Mouse (Mus musculus) MEL (cell line): ENCODE measurements at regions not wholly inside any gene's neighbourhood (a gene's known extent, or its start where the extent isn't known, plus 50 kb on each side); places are given as distances from the start of the nearest gene placed in this dataset.

ENCODE experiments used
- DNase-seq: peaks from one replicate; pipeline ENCODE4 v3.0.0; 2011; ENCODE audit warnings: low read depth, low spot score
- H3K27ac ChIP-seq: 2 replicates; pipeline ENCODE4 v1.5.1; 2012; ENCODE audit warnings: low read depth, mild to moderate bottlenecking, control low read depth, low read length, moderate library complexity; ENCODE audit not compliant: control insufficient read depth
- H3K27me3 ChIP-seq, 2 experiments: fragments of 150-350 bp in 1 of 2; sonication (generic) in 1 of 2; 2 replicates each; pipeline ENCODE4 v1.6.1; 2012; ENCODE audit warnings: low read length in 2 of 2, mild to moderate bottlenecking in 2 of 2, improper control_type of control experiment in 1 of 2, moderate library complexity in 1 of 2; ENCODE audit not compliant: insufficient read depth in 2 of 2, control insufficient read depth in 1 of 2
- H3K36me3 ChIP-seq, 2 experiments: 2 replicates each; pipeline ENCODE4 v1.6.1; 2012 to 2014; ENCODE audit warnings: low read length in 2 of 2, improper control_type of control experiment in 1 of 2, inconsistent platforms in 1 of 2, mild to moderate bottlenecking in 1 of 2; ENCODE audit not compliant: insufficient read depth in 2 of 2, control insufficient read depth in 1 of 2
- H3K4me1 ChIP-seq, 2 experiments: fragments of 150-350 bp in 1 of 2; sonication (generic) in 1 of 2; 2 replicates each; pipeline ENCODE4 v1.6.1; 2012; ENCODE audit warnings: low read length in 2 of 2, improper control_type of control experiment in 1 of 2, mild to moderate bottlenecking in 1 of 2; ENCODE audit not compliant: insufficient read depth in 2 of 2, control insufficient read depth in 1 of 2
- H3K4me3 ChIP-seq, 2 experiments: fragments of 150-350 bp in 1 of 2; sonication (generic) in 1 of 2; 2 replicates each; pipeline ENCODE4 v1.5.1; 2012; ENCODE audit warnings: low read depth in 2 of 2, low read length in 2 of 2, mild to moderate bottlenecking in 2 of 2, moderate library complexity in 2 of 2, control low read depth in 1 of 2, improper control_type of control experiment in 1 of 2; ENCODE audit not compliant: control insufficient read depth in 1 of 2, insufficient read depth in 1 of 2
- H3K79me2 ChIP-seq: 2 replicates; pipeline ENCODE4 v1.6.1; 2012; ENCODE audit warnings: mild to moderate bottlenecking, low read length, moderate library complexity; ENCODE audit not compliant: control insufficient read depth, poor library complexity, insufficient read depth
- H3K9ac ChIP-seq: 2 replicates; pipeline ENCODE4 v1.6.1; 2012; ENCODE audit warnings: low read depth, mild to moderate bottlenecking, control low read depth, low read length, moderate library complexity; ENCODE audit not compliant: control insufficient read depth, poor library complexity, severe bottlenecking
- H3K9me3 ChIP-seq: fragments of 150-350 bp; sonication (generic); replicated peaks from 2 replicates; pipeline ENCODE4 v1.6.1; 2012; ENCODE audit warnings: mild to moderate bottlenecking, low read length, improper control_type of control experiment, moderate library complexity; ENCODE audit not compliant: insufficient read depth
- CHD1 ChIP-seq: IDR thresholded peaks from 2 replicates; pipeline ENCODE4 v1.6.1; 2012; ENCODE audit warnings: low read depth, mild to moderate bottlenecking, inconsistent platforms, low read length, improper control_type of control experiment
- CHD2 ChIP-seq: IDR thresholded peaks from 2 replicates; pipeline ENCODE4 v1.6.1; 2011; ENCODE audit warnings: low read length, improper control_type of control experiment
- CTCF ChIP-seq, 3 experiments: IDR thresholded peaks in 2 of 3; conservative IDR thresholded peaks in 1 of 3; 2 replicates each; pipeline ENCODE4 v1.5.1; 2011 to 2012; ENCODE audit warnings: low read length in 3 of 3, low read depth in 2 of 3, mild to moderate bottlenecking in 2 of 3, improper control_type of control experiment in 1 of 3, inconsistent platforms in 1 of 3, mixed read lengths in 1 of 3, moderate library complexity in 1 of 3; ENCODE audit not compliant: control insufficient read depth in 1 of 3, insufficient read depth in 1 of 3, poor library complexity in 1 of 3, severe bottlenecking in 1 of 3
- E2F4 ChIP-seq: IDR thresholded peaks from 2 replicates; pipeline ENCODE4 v1.6.1; 2011; ENCODE audit warnings: low read depth, low read length, improper control_type of control experiment, borderline replicate concordance
- ELF1 ChIP-seq: IDR thresholded peaks from 2 replicates; pipeline ENCODE4 v1.6.1; 2014; ENCODE audit warnings: low read depth, mild to moderate bottlenecking, inconsistent platforms, low read length, improper control_type of control experiment, moderate library complexity
- EP300 ChIP-seq, 2 experiments: IDR thresholded peaks; 2 replicates each; pipeline ENCODE4 v1.6.1; 2011; ENCODE audit warnings: improper control_type of control experiment in 2 of 2, low read length in 2 of 2, low read depth in 1 of 2, mild to moderate bottlenecking in 1 of 2
- HCFC1 ChIP-seq: IDR thresholded peaks from 2 replicates; pipeline ENCODE4 v1.6.1; 2012; ENCODE audit warnings: low read depth, mild to moderate bottlenecking, inconsistent platforms, low read length, improper control_type of control experiment, moderate library complexity
- JUND ChIP-seq: IDR thresholded peaks from 2 replicates; pipeline ENCODE4 v1.6.1; 2011; ENCODE audit warnings: low read depth, mild to moderate bottlenecking, improper control_type of control experiment, low read length
- KAT2A ChIP-seq: conservative IDR thresholded peaks from 2 replicates; pipeline ENCODE4 v1.6.1; 2012; ENCODE audit warnings: low read depth, low read length, improper control_type of control experiment, inconsistent platforms
- MAX ChIP-seq: IDR thresholded peaks from 2 replicates; pipeline ENCODE4 v1.6.1; 2011; ENCODE audit warnings: low read length, improper control_type of control experiment
- MEF2A ChIP-seq: IDR thresholded peaks from 2 replicates; pipeline ENCODE4 v1.6.1; 2014; ENCODE audit warnings: low read depth, mild to moderate bottlenecking, inconsistent platforms, low read length, improper control_type of control experiment; ENCODE audit not compliant: poor library complexity, insufficient replicate concordance, severe bottlenecking; ENCODE audit errors: extremely low read depth
- MYB ChIP-seq: IDR thresholded peaks from 2 replicates; pipeline ENCODE4 v1.6.1; 2011; ENCODE audit warnings: mild to moderate bottlenecking, low read depth, low read length, improper control_type of control experiment
- MYC ChIP-seq: IDR thresholded peaks from 2 replicates; pipeline ENCODE4 v1.6.1; 2011; ENCODE audit warnings: low read depth, mild to moderate bottlenecking, low read length, improper control_type of control experiment, moderate library complexity
- NELFE ChIP-seq: IDR thresholded peaks from 2 replicates; pipeline ENCODE4 v1.6.1; 2011; ENCODE audit warnings: low read depth, low read length, improper control_type of control experiment
- NRF1 ChIP-seq: IDR thresholded peaks from 2 replicates; pipeline ENCODE4 v1.6.1; 2014; ENCODE audit warnings: low read depth, mild to moderate bottlenecking, inconsistent platforms, low read length, improper control_type of control experiment, moderate library complexity; ENCODE audit not compliant: poor library complexity, insufficient read depth, severe bottlenecking
- POLR2AphosphoS2 ChIP-seq: IDR thresholded peaks from 2 replicates; pipeline ENCODE4 v1.6.1; 2011; ENCODE audit warnings: low read length, improper control_type of control experiment
- SIN3A ChIP-seq: IDR thresholded peaks from 2 replicates; pipeline ENCODE4 v1.6.1; 2012; ENCODE audit warnings: low read length, improper control_type of control experiment, inconsistent platforms
- USF1 ChIP-seq: IDR thresholded peaks from 2 replicates; pipeline ENCODE4 v1.6.1; 2014; ENCODE audit warnings: low read depth, mild to moderate bottlenecking, inconsistent platforms, low read length, improper control_type of control experiment, moderate library complexity
- ZKSCAN1 ChIP-seq: IDR thresholded peaks from 2 replicates; pipeline ENCODE4 v1.6.1; 2012; ENCODE audit warnings: low read depth, mild to moderate bottlenecking, inconsistent platforms, low read length, improper control_type of control experiment, moderate library complexity

DNA sequence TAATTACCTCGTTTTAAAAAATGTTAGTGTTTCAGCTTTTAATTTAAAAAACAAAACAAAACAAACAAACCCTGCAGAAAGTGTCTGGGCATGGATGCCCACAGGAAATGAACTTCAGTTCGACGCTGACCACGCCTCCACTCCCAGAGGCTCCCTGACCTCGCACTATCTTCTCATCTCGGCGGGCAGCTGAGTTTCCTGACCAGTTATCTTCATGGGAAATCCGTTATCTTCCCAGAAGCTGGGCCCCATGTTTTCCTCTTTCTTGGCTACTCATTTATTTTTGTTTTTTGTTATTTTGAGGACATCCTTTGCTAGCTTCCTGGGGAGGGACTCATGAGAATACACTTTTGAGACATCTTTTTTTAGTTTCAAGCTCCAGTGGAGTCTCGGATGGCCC, 147.6 kb upstream of the Rbms1 start:
- Histone ChIP-seq H3K4me1 (no peaks in the 10 kb centered on the region), H3K27me3 (no peaks in the 10 kb centered on the region), H3K9ac (no peak overlapping the region), H3K9me3 (no peaks in the 10 kb centered on the region), H3K79me2 (no peaks in the 10 kb centered on the region), H3K4me3 (no peak overlapping the region), H3K36me3 (no peaks in the 10 kb centered on the region), H3K27ac (no peak overlapping the region)
- no peak for DNase-seq
- no peak for TF ChIP-seq HCFC1
- no peak for TF ChIP-seq ELF1
- no peak for TF ChIP-seq E2F4
- TF ChIP-seq MAX = no peak
- TF ChIP-seq CHD1 = no peak
- no peak for TF ChIP-seq POLR2AphosphoS2
- TF ChIP-seq CTCF (IDR thresholded peaks at IDR 0.05 in 2 of 3, conservative IDR thresholded peaks at IDR 0.05 in 1 of 3; ENCODE audit: control insufficient read depth in 1 of 3, insufficient read depth in 1 of 3, low read depth in 2 of 3, low read length in 3 of 3, poor library complexity in 1 of 3, severe bottlenecking in 1 of 3) = no peak

DNA sequence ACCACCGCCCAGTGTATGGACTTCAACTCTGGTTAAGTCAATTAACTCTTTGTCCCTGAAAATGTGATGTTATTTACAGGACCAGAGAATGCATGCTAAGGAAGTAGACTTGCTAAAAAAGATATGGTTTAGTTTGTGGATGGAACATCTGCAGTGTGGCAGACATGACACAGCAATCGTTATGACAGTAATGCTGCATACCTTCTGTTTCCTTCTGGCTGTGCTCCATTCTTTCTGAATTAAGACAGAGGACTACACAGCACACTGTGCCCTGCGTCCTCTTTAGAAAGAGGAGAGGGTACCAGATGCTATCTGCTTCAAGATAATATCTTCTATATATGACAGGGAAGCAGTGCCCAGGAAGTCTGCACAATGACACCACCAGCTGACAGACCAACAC, 146.6 kb upstream of the Rbms1 start:
- TF ChIP-seq NRF1 (no peak), SIN3A (no peak), CHD2 (no peak), MYB (no peak), NELFE (no peak), MYC (no peak), JUND (no peak), MEF2A (no peak), EP300 (IDR thresholded peaks at IDR 0.05; ENCODE audit: low read depth in 1 of 2, low read length in 2 of 2) (no peak), ELF1 (no peak), ZKSCAN1 (no peak), USF1 (no peak), POLR2AphosphoS2 (no peak), KAT2A (no peak)
- H3K4me3 ChIP-seq = no peak overlapping the region

More for the DNA sequence above, 146.6 kb upstream of the Rbms1 start:
- H3K4me1 ChIP-seq = no peaks in the 10 kb centered on the region
- H3K79me2 ChIP-seq = no peaks in the 10 kb centered on the region
- no peaks in the 10 kb centered on the region for H3K9me3 ChIP-seq
- H3K9ac ChIP-seq = no peak overlapping the region
- H3K27ac ChIP-seq = no peak overlapping the region
- H3K27me3 ChIP-seq = no peaks in the 10 kb centered on the region
- no peak for DNase-seq
- H3K36me3 ChIP-seq = no peaks in the 10 kb centered on the region
